Mouse (Mus musculus): ENCODE results near the gene Trappc12.
A peak's percentile ranks its signal among the peaks of the same experiment; 100 is the strongest.

Gene Trappc12

DNA sequence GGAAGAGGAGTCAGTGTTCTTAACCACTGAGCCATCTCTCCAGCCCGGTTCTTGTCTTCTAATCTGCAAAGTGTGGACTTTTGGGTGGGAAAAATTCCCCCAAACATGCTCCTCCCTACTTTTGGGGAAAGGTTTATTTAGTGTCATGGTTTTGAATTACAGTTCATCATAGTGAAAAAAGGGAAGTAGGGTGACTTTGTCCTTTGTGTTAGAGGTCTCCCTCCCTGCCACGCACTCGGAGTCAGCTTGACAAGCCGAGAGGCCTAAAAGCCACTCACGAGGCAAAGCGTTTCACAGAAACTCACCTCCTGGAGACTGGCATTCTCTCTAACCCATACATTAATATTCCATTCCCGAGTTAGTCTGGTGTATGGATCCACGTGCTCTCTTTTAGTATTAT is 17.6 kb downstream of the Trappc12 start:
- no peak for DNase-seq

DNA sequence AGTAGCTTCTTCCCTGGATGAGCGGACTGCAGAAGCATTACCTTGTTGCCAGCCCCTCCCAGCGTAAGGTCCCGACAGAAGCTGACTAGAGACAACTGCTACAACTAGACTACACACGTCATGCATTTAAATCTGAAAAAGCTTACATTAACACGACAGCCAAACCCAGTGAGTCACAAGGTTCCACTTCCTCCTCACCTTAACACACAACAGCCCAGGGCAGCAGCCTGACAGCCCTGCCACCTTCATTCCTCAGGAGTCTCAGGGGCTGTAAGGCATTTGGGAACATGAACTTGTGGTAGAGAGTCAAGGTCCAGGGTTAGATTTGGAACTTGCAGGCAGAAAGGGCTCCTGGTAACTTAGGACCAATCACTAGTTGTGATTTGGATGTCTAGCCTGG is 23.2 kb downstream of the Trappc12 start:
- no peak for DNase-seq

DNA sequence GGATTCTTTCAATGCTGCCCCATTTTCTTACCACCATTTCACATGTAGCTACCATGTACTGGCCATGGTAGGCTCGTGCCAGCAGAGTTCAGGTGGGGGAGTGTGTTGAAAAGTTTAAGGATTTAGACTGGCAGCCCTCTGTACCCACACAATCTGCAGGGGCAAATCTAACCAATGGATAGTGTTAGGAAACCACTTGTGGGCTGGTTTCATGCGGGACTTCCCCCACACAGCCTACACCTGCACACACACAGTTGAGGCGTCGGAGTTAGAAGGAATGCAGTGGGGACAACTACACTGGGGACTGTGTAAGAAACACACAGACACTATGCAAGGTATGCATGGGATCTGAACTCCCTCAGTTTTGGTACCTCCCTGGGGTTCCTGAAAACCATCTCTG is 24.1 kb downstream of the Trappc12 start:
- no peak for DNase-seq

DNA sequence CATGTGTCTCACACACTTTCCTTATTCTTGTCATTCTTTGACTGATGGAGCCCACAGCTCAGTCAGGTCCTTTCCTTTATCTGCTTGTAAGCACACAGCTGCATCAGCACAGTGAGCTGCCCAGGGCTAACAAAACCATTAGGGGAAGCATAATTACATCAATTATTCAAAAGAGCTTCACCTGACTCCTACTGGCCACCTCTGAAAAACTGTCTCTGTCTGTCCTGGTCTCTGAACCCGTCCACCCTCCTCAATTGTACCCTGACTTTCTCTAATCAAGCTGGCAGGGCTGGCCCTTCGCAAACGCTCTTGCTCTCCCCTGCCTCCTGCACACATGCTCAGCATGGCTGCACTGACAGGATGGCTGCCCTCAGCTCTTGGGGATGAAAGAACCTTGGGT is 25.9 kb downstream of the Trappc12 start:
- no peak for DNase-seq

DNA sequence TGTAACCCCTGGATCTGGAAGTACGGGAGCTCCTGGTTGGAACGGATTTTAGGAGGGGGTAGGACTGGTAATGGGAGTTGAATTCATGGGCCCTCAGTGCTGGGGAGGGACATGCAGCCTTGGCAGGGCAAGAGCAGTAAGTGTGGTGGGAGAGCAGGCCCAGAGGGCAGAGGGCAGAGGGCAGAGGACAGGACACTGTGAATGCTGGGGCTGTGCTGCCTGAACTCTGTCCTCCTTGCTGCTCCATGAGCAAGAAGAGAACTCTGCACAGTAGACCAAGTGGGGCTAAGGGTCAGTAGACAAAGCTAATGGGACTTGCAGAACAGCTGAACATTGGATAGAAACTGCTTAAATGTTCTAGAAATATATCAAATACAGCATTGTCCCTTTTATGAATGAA is 32.2 kb downstream of the Trappc12 start:
- DNase-seq = no peak

DNA sequence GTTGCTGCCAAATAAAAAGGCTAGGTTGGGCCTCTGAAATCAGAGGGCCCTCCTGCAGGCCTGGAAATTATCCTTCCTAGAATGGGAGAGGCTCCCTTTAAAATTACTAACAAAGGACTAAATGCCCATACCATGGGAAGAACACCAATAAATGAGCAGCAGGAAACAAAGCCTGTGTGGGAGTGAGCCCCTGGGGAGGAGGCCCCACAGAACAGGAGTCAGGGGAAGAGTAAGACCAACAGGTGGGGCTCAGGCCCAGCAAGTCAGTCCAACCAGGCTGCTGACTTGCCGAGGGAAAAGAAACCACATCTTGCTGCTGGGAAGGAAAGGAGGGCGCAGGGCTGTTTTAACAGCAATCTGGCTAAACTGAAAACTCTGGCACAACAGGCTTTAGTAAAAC is 33.2 kb downstream of the Trappc12 start:
- no peak for DNase-seq

DNA sequence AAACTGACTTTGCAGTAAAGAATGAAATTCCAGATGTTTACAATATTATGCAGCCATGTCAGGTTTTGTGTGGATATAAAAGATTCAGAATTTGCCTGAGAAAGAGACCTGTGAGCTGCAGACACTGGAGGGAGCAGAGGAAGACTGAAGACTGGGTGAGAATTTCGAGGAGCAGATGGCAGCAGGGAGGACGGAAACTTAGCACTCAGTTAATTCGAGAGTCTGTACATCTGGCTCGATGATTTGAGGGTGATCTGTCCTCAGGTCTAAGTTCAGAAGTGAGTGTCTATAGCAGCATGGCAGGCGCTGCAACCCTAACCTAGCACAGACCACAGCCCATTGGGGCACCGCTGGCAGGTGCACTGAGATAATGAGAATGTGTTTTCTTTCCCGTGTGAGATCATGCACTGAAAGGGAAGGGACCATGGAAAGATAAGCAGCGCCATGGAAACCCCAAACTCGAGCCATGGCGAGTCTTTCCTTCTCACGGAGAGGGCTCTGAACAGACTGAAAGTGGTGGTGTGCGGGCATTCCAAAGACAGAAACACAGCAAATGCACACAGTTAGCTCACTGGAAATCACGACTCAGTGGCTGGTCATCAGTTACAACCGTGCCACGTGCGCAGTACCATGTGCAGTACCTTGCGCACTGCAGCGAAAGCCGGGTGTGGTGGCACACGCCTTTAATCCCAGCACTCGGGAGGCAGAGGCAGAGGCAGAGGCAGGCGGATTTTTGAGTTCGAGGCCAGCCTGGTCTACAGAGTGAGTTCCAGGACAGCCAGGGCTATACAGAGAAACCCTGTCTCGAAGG is 35.2 kb downstream of the Trappc12 start:
- peak; percentile 60 for DNase-seq

DNA sequence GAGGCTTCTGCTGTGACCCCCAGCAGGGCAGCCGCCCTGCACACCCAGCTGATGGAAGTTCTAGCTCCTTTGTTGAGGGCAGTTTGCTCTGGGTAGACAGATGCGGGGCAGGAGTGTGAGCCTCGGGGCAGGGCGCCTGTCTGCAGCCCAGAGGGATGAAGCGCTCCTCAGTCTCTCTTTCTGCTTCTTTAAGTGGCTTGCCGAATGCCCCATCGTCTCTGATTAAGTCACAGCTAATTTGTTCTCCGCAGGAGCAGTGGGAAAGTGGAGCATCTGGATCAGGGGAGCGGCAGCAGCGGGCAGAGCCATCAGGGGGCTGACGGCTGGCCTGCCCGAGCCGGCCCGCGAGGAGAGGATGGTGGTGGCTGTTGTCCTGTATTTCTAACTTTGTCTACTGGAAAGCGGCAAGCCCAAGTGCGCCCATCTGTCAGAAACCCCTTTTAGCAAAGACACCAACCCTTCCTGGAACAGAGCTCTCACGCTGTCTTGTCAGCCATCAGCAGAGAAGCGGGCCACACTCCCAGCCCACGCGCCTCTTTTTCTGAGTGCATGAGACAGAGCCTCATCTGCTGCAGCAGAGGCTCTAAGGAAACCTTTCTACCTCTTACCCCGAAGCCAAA is 39.6 kb downstream of the Trappc12 start:
- DNase-seq = peak; percentile 93

DNA sequence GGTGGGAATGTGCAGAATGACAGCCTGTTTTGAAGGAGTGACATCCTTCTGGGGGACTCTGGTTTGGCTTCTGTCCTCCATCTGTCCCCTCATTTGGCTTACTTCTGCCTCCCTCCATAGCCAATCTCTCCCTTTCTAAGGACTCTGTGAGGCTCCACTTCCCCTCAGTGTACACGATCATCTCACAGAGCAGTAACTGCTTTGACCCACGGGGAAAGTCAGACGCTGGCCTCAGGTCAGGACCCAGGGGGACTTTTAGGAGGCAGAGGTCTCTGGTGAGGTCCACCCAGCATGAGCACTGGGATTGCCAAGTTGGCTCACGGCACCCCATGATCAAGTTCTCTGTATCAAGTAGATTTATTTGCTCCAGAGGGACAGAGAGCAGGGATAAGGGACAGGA is 42.1 kb downstream of the Trappc12 start:
- no peak for DNase-seq

DNA sequence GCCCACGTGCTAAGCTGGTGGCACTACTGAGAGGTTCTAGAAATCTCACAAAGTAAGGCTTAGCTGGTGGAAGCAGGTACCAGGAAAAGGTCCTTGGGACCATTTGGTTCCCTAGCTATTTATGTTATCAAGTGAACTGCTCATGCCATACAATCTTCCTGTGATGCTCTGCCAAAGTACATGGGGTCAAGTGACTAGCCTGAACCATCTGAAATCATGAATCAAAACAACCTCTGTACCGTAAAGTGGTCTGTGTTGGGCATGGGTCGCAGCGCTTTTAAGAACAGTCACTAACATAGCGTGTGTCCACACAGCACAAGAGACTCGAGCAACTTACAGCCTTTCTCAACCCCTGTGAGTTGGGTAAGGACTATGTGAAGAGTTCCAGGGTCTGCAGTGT is 45.1 kb downstream of the Trappc12 start:
- no peak for DNase-seq

DNA sequence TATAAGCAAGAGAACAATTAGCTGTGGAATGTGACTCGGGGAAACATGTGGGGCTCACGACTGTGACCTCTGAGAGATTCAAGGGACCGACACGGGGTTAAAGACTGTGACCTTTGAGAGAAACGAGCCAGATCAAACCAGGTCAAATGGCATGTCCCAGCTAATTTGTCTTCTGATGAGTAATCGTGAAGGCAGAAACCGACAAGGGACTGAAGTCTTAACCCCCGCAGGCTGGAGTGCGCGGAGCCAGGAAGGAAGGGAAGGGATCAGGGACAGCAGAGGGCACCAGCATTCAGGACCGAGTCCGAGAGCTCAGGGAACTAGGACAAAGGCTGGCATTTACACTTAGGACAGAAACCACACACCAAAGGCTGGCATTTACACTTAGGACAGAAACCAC is 45.9 kb downstream of the Trappc12 start:
- DNase-seq = no peak

DNA sequence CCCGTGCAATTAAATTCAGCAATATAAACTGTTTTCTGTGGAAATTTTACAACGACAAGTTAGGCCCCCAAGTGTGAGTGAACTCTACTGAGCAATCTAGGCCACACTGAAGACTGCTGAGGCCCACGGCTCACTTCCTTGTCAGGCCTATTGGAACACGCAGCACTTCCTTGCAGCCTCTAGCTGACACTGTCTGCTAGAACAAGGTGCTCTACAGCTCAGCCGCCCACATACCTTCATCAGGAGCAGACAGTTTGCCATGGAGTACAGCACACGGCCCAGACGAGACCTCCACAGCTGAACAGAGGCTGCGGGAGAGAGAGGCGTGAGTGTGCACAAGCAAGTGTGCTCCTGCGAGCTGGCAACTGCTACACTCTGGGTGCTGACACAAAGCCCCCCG is 49.0 kb downstream of the Trappc12 start:
- peak; percentile 81 for DNase-seq

DNA sequence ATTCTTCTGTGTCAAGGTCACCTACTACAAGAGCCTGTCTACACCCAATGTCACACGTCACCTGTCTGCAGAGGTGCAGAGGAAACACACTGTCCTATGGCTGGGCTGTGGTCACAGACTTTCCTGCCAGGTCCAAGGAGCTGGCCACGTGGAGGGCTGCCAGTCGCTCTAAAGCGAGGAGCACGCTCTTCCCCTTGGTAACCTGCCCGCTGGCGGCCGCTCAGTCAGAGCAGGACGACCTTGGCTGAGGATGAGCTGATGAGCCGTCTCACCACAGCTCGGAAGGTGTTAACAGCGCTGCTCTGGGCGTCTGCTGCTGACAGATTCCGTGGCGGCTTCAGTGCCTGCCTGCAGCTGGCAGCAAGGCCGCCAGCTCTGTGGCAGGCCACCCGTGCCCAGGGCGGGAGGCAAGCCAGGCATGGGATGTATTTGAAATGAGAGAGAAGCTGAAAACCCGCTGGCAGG is 49.7 kb downstream of the Trappc12 start:
- DNase-seq = peak; percentile 76

DNA sequence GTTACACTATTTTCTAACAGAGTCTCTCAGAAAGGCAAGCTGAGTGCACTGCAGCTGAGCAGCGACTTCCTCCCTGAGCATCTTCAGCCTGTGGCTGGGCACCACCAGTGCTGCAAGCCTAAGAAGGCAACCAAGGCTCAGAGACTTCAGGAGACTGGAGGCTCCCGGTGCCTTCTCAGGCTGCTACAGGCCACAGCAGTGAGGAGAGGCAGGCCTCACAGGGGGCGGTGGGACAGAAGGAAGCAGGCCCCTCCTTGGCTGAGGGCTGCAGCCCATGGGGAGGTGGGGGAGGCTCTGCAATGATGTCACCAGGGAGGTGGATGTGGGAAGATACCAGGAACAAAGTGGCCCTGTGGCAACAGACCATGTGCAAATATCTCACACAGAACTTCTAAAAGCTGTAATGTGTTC is 50.2 kb downstream of the Trappc12 start:
- DNase-seq = no peak

DNA sequence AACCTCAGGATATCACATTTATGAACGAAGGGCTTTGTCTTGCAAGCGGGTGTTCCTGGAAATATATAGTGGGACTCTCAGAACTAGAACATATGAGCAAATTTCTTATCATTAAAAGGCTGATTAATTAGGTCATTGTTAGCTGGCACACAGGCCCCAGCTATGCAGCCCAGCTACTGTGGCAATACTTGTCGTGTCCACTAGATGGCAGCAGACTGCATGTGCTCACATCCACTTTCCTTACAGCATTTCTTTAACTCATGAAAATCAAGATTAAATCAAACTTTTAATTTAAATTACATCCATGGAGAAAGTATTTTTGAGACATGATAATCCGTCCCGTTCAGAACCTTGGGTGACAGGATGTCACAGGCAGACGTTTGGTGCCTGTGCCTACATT is 50.6 kb downstream of the Trappc12 start:
- DNase-seq = peak; percentile 81

DNA sequence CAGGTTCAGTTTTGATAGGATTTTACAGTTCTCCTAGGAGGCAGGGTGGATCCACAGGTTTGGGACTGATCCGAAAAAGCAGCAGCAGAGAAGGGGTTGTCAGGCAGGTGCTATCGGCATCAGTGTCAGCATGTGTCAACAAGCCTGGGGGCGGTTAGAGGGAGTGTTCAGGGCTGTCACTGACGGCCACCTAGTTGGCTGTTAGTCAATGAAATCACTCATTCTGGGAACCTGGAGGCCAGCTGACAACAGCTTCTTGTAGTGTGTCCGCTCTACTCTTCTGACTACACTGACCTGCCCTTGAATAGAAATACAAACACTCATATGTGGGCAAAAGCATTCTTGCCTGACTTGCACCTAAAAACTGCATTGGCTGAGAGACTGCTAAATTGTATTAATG is 51.2 kb downstream of the Trappc12 start:
- no peak for DNase-seq

DNA sequence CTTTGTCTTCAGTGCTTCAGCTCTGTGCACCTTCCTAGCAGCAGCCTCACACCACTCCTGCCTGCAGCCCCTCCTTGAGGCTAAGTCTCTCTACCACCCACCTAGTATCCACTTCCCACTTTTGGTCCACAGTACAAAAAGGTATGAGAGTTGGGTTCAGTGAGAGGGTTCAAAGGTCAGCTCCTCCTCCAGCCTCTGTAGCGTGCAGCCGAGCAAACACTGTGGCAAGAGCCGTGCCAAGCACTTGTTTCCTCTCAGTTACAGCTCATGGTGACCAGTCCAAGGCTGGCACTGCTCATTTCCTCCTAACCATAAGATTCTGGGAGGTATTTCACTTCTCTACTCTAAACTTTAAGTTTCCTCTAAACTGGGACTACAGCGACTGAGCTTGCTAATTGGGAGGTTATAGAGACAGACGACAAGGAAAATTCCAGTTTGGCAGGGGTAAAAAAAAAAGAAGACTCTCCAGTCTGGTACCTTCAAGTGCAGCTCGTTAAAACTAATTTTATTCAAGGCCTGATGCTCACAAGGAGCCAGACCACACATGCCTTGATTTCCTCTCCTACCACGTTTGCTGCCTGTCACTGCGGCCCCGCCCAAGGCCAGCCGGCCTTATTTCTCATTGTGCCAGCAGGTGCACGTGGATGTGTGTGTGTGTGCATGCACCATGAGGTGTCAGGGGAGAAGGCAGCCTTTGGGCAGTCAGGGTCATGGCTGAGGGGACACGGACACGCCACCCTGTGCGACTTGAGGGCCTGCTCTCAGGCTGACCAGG is 52.3 kb downstream of the Trappc12 start:
- no peak for DNase-seq

DNA sequence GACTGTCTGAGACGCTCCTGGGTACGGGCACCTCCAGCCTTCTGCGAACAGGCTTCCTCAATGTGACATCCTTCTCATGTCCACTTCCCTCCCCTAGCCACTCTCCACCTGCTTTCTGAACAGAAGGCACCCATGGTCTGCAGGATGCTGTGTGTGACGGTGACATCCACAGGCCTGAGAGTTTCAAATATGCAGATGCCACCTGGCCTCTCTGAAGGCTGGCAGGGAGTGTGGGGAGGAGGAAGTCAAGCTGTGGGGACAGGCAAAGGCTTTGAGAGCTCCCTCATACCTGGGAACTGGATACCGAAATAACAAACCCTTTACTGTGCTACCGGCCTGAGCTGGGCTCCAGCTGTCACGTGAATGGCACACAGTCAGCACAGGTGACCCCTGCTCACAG is 55.5 kb downstream of the Trappc12 start:
- no peak for DNase-seq

DNA sequence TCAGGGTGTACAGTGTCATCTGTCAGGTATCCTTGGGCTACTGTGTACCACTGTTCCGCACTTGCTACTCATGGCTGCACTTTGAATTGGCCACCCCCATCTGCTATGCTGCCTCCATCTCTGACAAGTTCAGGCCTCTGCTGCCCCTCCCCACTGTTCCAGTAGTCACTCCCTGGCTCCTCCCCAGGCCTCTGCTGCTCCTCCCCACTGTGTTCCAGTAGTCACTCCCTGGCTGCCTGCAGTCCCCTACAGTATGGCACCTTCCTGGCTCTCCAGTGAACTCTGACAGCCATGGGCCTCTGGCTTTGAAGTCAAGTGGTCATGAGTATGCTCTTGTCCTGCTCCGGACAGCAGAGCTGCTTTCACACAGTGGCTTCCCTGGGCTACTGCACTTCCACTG is 56.0 kb downstream of the Trappc12 start:
- DNase-seq = no peak

DNA sequence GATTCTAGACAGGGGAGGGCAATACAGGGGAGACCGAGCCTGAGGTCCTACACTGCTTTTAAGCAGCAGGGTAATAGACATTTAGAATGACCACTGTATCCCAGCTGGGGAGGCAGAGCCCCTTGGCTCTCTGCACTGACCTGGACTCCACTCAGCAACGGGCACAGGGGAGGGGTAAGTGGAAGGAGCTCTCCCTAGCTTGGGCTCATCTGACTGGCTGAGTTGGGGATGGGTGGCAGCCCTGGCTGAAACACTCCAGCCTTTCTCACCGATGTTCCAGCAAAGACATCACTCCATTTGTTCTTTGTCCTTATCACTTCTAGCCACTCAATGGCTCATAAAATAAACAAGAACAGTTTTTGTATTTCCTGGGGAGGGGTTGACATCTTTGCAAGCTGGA is 56.5 kb downstream of the Trappc12 start:
- DNase-seq = no peak

DNA sequence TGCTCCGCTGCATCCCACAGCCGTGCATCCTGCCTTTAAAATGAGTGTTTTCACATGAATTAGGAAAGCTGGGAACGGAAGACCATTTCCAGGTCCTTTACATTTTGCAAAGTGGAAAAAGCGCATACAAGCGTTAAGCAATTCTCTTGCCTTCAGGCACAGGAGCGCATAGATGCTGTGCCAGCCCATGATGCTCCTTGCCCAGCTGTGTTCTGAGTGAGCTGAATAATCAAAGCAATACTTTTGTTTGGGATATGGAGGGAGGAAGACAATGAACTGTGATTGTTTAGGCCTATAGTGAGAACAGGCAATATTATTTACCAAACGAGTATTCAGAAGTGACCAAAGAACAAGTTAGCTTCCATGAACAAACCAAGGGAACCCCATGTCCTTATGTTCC is 59.5 kb downstream of the Trappc12 start:
- DNase-seq = no peak

DNA sequence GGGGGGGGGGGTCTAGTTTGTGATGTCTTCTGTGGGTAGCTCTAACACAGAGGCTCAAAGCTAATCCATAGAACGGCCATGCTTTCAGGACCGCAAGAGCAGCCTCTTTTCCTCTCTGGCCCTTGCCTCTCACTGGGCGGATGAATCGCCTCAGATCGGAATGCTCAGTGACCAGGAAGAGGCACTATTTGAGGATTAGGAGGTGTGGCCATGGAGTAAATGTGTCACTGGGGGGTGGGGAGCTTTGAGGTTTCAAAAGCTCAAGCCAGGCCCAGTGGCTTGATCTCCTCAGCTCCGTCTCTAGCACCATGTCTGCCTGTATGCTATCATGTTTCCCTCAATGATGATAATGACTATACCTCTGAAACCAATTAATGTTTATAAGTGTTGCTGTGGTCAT is 61.3 kb downstream of the Trappc12 start:
- no peak for DNase-seq

DNA sequence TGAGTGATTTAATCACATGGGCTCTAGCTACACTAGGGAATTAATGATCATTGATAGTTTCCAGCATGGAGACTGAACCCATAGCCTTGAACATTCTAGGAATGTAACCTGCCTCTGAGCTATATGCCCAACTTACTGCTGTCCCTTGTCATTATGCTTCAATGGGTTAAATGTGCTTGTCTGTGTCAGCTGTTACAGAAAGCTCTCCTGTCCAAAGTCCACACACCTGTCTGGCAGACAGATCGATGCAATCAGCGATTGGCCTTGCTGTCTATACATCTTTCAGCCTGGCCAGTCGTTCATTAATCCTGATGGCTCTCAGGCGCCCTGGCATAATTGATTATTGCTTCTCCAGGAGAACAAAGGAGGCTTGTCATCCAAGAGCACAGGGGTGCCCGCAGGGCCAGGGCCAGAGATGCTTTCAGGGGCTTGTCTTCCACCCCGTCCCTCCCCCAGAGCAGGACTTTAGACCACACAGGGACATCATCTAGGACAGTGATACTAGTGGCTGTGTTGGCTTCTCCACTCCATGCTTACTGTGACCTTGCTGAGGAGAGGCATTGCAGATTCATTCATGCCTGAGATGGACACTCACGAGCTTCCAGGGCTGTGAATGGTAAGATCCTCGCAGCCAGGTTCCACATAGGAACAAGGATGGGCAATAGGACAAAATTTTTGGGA is 63.9 kb downstream of the Trappc12 start:
- DNase-seq = no peak

All from right cerebral cortex, adult 18-20 months (tissue).